Mouse (Mus musculus): ENCODE data around the gene Nxn.

Gene Nxn

GRCm38 (mm10) chr11:76363178-76363577 lies 35.8 kb downstream of the Nxn start:
- DNase-seq (ENCODE audit: low spot score): peak; percentile 51

GRCm38 (mm10) chr11:76361422-76361821 lies 37.5 kb downstream of the Nxn start:
- DNase-seq (ENCODE audit: low spot score): no peak

GRCm38 (mm10) chr11:76360255-76360654 lies 38.7 kb downstream of the Nxn start:
- DNase-seq (ENCODE audit: low spot score): no peak

GRCm38 (mm10) chr11:76358628-76359320 lies 40.2 kb downstream of the Nxn start:
- no peak for DNase-seq (ENCODE audit: low spot score)

- no peak for DNase-seq (ENCODE audit: low spot score)
These were observed 41.5 kb downstream of the Nxn start for GRCm38 (mm10) chr11:76357464-76357863.

- DNase-seq (ENCODE audit: low spot score): no peak
These were observed 42.8 kb downstream of the Nxn start for GRCm38 (mm10) chr11:76356091-76356490.

GRCm38 (mm10) chr11:76355425-76355824 lies 43.5 kb downstream of the Nxn start:
- no peak for DNase-seq (ENCODE audit: low spot score)

GRCm38 (mm10) chr11:76352861-76353558 lies 45.9 kb downstream of the Nxn start:
- no peak for DNase-seq (ENCODE audit: low spot score)

GRCm38 (mm10) chr11:76351624-76352011 lies 47.3 kb downstream of the Nxn start:
- DNase-seq (ENCODE audit: low spot score): no peak

- DNase-seq (ENCODE audit: low spot score): no peak
These were observed 47.9 kb downstream of the Nxn start for GRCm38 (mm10) chr11:76350931-76351623.

GRCm38 (mm10) chr11:76349833-76350232 lies 49.1 kb downstream of the Nxn start:
- no peak for DNase-seq (ENCODE audit: low spot score)

GRCm38 (mm10) chr11:76347589-76347988 lies 51.4 kb downstream of the Nxn start:
- DNase-seq (ENCODE audit: low spot score): no peak

GRCm38 (mm10) chr11:76343031-76343430 lies 55.9 kb downstream of the Nxn start:
- no peak for DNase-seq (ENCODE audit: low spot score)

GRCm38 (mm10) chr11:76341884-76342645 lies 56.9 kb downstream of the Nxn start:
- no peak for DNase-seq (ENCODE audit: low spot score)

GRCm38 (mm10) chr11:76341163-76341562 lies 57.8 kb downstream of the Nxn start:
- DNase-seq (ENCODE audit: low spot score): no peak

GRCm38 (mm10) chr11:76339830-76340229 lies 59.1 kb downstream of the Nxn start:
- DNase-seq (ENCODE audit: low spot score): no peak

GRCm38 (mm10) chr11:76339141-76339540 lies 59.8 kb downstream of the Nxn start:
- no peak for DNase-seq (ENCODE audit: low spot score)

- DNase-seq (ENCODE audit: low spot score): no peak
These were observed 60.3 kb downstream of the Nxn start for GRCm38 (mm10) chr11:76338656-76339055.

- no peak for DNase-seq (ENCODE audit: low spot score)
These were observed 61.2 kb downstream of the Nxn start for GRCm38 (mm10) chr11:76337764-76338163.

GRCm38 (mm10) chr11:76337236-76337635 lies 61.7 kb downstream of the Nxn start:
- DNase-seq (ENCODE audit: low spot score): no peak

GRCm38 (mm10) chr11:76336224-76336623 lies 62.7 kb downstream of the Nxn start:
- no peak for DNase-seq (ENCODE audit: low spot score)

- DNase-seq (ENCODE audit: low spot score): no peak
These were observed 64.0 kb downstream of the Nxn start for GRCm38 (mm10) chr11:76334966-76335365.

All from ovary, postnatal 36 days (tissue).